Mouse (Mus musculus): ENCODE measurements at regions not wholly inside any gene's neighbourhood (a gene's known extent, or its start where the extent isn't known, plus 50 kb on each side); places are given as distances from the start of the nearest gene placed in this dataset.

GRCm38 (mm10) chr14:45837039-45837438, 179.1 kb upstream of the Ddhd1 start:
- no peak overlapping the region for H3K9ac ChIP-seq
- no peak overlapping the region for H3K27ac ChIP-seq (replicated peaks)
- H3K4me3 ChIP-seq (replicated peaks) = no peak overlapping the region
- no peaks in the 10 kb centered on the region for H3K9me3 ChIP-seq (replicated peaks)
- WGBS = 69% methylated on average over 11 of the region's 11 CpGs
- no peak for ATAC-seq (ENCODE audit: insufficient number of reproducible peaks, low FRiP score, low TSS enrichment, low read depth)
- no peaks in the 10 kb centered on the region for H3K36me3 ChIP-seq
- H3K4me2 ChIP-seq (replicated peaks) = no peak overlapping the region
- H3K27me3 ChIP-seq = no peaks in the 10 kb centered on the region
- no peaks in the 10 kb centered on the region for H3K4me1 ChIP-seq

- Histone ChIP-seq H3K36me3 (no peaks in the 10 kb centered on the region), H3K9ac (no peak overlapping the region), H3K4me3 (replicated peaks) (no peak overlapping the region), H3K4me1 (no peaks in the 10 kb centered on the region), H3K4me2 (replicated peaks) (no peak overlapping the region), H3K9me3 (replicated peaks) (no peaks in the 10 kb centered on the region), H3K27ac (replicated peaks) (no peak overlapping the region), H3K27me3 (no peaks in the 10 kb centered on the region)
- no peak for ATAC-seq (ENCODE audit: insufficient number of reproducible peaks, low FRiP score, low TSS enrichment, low read depth)
- WGBS = 70% methylated on average over 1 of the region's 1 CpGs
These were observed 185.9 kb upstream of the Ddhd1 start for GRCm38 (mm10) chr14:45843829-45844228.

- WGBS = 76% methylated on average over 8 of the region's 8 CpGs
These were observed 192.6 kb upstream of the Ddhd1 start for GRCm38 (mm10) chr14:45850588-45850987.

GRCm38 (mm10) chr14:45878428-45878827, 220.5 kb upstream of the Ddhd1 start:
- Histone ChIP-seq H3K27ac (replicated peaks) (no peak overlapping the region), H3K36me3 (no peaks in the 10 kb centered on the region), H3K4me1 (no peaks in the 10 kb centered on the region), H3K4me2 (replicated peaks) (peak overlapping the region; percentile 33), H3K9me3 (replicated peaks) (no peaks in the 10 kb centered on the region), H3K27me3 (no peaks in the 10 kb centered on the region), H3K9ac (no peak overlapping the region), H3K4me3 (replicated peaks) (peak overlapping the region; percentile 19; the same call in 1 of the 2 replicates)
- no peak for ATAC-seq (ENCODE audit: insufficient number of reproducible peaks, low FRiP score, low TSS enrichment, low read depth)
- 13% methylated on average over 9 of the region's 9 CpGs for WGBS

More at GRCm38 (mm10) chr14:45850588-45850987, 192.6 kb upstream of the Ddhd1 start:
- H3K36me3 ChIP-seq = no peaks in the 10 kb centered on the region
- H3K27me3 ChIP-seq = no peaks in the 10 kb centered on the region
- H3K4me2 ChIP-seq (replicated peaks) = no peak overlapping the region
- H3K4me1 ChIP-seq = no peaks in the 10 kb centered on the region
- H3K4me3 ChIP-seq (replicated peaks) = no peak overlapping the region
- no peak overlapping the region for H3K9ac ChIP-seq
- H3K9me3 ChIP-seq (replicated peaks) = no peaks in the 10 kb centered on the region
- ATAC-seq (ENCODE audit: insufficient number of reproducible peaks, low FRiP score, low TSS enrichment, low read depth) = no peak
- H3K27ac ChIP-seq (replicated peaks) = no peak overlapping the region

GRCm38 (mm10) chr14:45920783-45921182, 262.8 kb upstream of the Ddhd1 start:
- WGBS = 10% methylated on average over 6 of the region's 6 CpGs
- Histone ChIP-seq H3K27ac (replicated peaks) (no peak overlapping the region), H3K27me3 (no peaks in the 10 kb centered on the region), H3K9ac (no peak overlapping the region), H3K4me1 (peaks cover 4% of the 10 kb centered on the region; the same call in 1 of the 2 replicates), H3K4me2 (replicated peaks) (0 out of 2 replicates have a peak overlapping the region, but pooled peaks have one; percentile 12), H3K4me3 (replicated peaks) (no peak overlapping the region), H3K36me3 (no peaks in the 10 kb centered on the region), H3K9me3 (replicated peaks) (no peaks in the 10 kb centered on the region)
- ATAC-seq (ENCODE audit: insufficient number of reproducible peaks, low FRiP score, low TSS enrichment, low read depth) = no peak

- ATAC-seq (ENCODE audit: insufficient number of reproducible peaks, low FRiP score, low TSS enrichment, low read depth) = no peak
- no peaks in the 10 kb centered on the region for H3K36me3 ChIP-seq
- H3K4me1 ChIP-seq = no peaks in the 10 kb centered on the region
- no peak overlapping the region for H3K4me3 ChIP-seq (replicated peaks)
- 51% methylated on average over 2 of the region's 2 CpGs for WGBS
- no peaks in the 10 kb centered on the region for H3K27me3 ChIP-seq
- no peaks in the 10 kb centered on the region for H3K9me3 ChIP-seq (replicated peaks)
- no peak overlapping the region for H3K9ac ChIP-seq
- H3K4me2 ChIP-seq (replicated peaks) = no peak overlapping the region
- H3K27ac ChIP-seq (replicated peaks) = no peak overlapping the region
These were observed 285.6 kb upstream of the Ddhd1 start for GRCm38 (mm10) chr14:45943581-45943980.

GRCm38 (mm10) chr14:45944101-45944500, 286.2 kb upstream of the Ddhd1 start:
- H3K4me2 ChIP-seq (replicated peaks) = no peak overlapping the region
- H3K9ac ChIP-seq = no peak overlapping the region
- no peak overlapping the region for H3K27ac ChIP-seq (replicated peaks)
- no peaks in the 10 kb centered on the region for H3K9me3 ChIP-seq (replicated peaks)
- no peak overlapping the region for H3K4me3 ChIP-seq (replicated peaks)
- no peaks in the 10 kb centered on the region for H3K36me3 ChIP-seq
- H3K27me3 ChIP-seq = no peaks in the 10 kb centered on the region
- 46% methylated on average over 5 of the region's 5 CpGs for WGBS
- no peaks in the 10 kb centered on the region for H3K4me1 ChIP-seq
- no peak for ATAC-seq (ENCODE audit: insufficient number of reproducible peaks, low FRiP score, low TSS enrichment, low read depth)

- no peak overlapping the region for H3K27ac ChIP-seq (replicated peaks)
- H3K4me1 ChIP-seq = no peaks in the 10 kb centered on the region
- no peak for ATAC-seq (ENCODE audit: insufficient number of reproducible peaks, low FRiP score, low TSS enrichment, low read depth)
- no peak overlapping the region for H3K4me2 ChIP-seq (replicated peaks)
- H3K27me3 ChIP-seq = no peaks in the 10 kb centered on the region
- no peak overlapping the region for H3K9ac ChIP-seq
- WGBS = 21% methylated on average over 8 of the region's 8 CpGs
- H3K4me3 ChIP-seq (replicated peaks) = no peak overlapping the region
- H3K9me3 ChIP-seq (replicated peaks) = no peaks in the 10 kb centered on the region
- no peaks in the 10 kb centered on the region for H3K36me3 ChIP-seq
These were observed 286.6 kb upstream of the Ddhd1 start for GRCm38 (mm10) chr14:45944506-45944905.

- H3K27me3 ChIP-seq = no peaks in the 10 kb centered on the region
- no peak overlapping the region for H3K27ac ChIP-seq (replicated peaks)
- no peak for ATAC-seq (ENCODE audit: insufficient number of reproducible peaks, low FRiP score, low TSS enrichment, low read depth)
- H3K4me2 ChIP-seq (replicated peaks) = no peak overlapping the region
- no peaks in the 10 kb centered on the region for H3K4me1 ChIP-seq
- H3K36me3 ChIP-seq = no peaks in the 10 kb centered on the region
- no peak overlapping the region for H3K4me3 ChIP-seq (replicated peaks)
- WGBS = 60% methylated on average over 8 of the region's 8 CpGs
- no peak overlapping the region for H3K9ac ChIP-seq
- H3K9me3 ChIP-seq (replicated peaks) = no peaks in the 10 kb centered on the region
These were observed 298.7 kb upstream of the Ddhd1 start for GRCm38 (mm10) chr14:45956624-45957023.

GRCm38 (mm10) chr14:45962474-45962873, 304.5 kb upstream of the Ddhd1 start:
- ATAC-seq (ENCODE audit: insufficient number of reproducible peaks, low FRiP score, low TSS enrichment, low read depth) = no peak
- Histone ChIP-seq H3K4me1 (no peaks in the 10 kb centered on the region), H3K4me2 (replicated peaks) (no peak overlapping the region), H3K9ac (no peak overlapping the region), H3K36me3 (no peaks in the 10 kb centered on the region), H3K27me3 (no peaks in the 10 kb centered on the region), H3K9me3 (replicated peaks) (no peaks in the 10 kb centered on the region), H3K27ac (replicated peaks) (no peak overlapping the region), H3K4me3 (replicated peaks) (no peak overlapping the region)
- WGBS = 94% methylated on average over 4 of the region's 4 CpGs

- H3K4me2 ChIP-seq (replicated peaks) = no peak overlapping the region
- H3K27ac ChIP-seq (replicated peaks) = no peak overlapping the region
- no peak overlapping the region for H3K4me3 ChIP-seq (replicated peaks)
- 52% methylated on average over 7 of the region's 7 CpGs for WGBS
- H3K9me3 ChIP-seq (replicated peaks) = no peaks in the 10 kb centered on the region
- H3K27me3 ChIP-seq = no peaks in the 10 kb centered on the region
- no peak overlapping the region for H3K9ac ChIP-seq
- no peaks in the 10 kb centered on the region for H3K36me3 ChIP-seq
- ATAC-seq (ENCODE audit: insufficient number of reproducible peaks, low FRiP score, low TSS enrichment, low read depth) = no peak
- H3K4me1 ChIP-seq = no peaks in the 10 kb centered on the region
These were observed 306.1 kb upstream of the Ddhd1 start for GRCm38 (mm10) chr14:45964043-45964442.

GRCm38 (mm10) chr14:45983206-45983857, 325.4 kb upstream of the Ddhd1 start:
- WGBS = 71% methylated on average over 7 of the region's 7 CpGs
- peaks cover 17% of the 10 kb centered on the region for H3K4me1 ChIP-seq
- H3K27me3 ChIP-seq = no peaks in the 10 kb centered on the region
- H3K4me2 ChIP-seq (replicated peaks) = no peak overlapping the region
- no peaks in the 10 kb centered on the region for H3K9me3 ChIP-seq (replicated peaks)
- H3K36me3 ChIP-seq = no peaks in the 10 kb centered on the region
- H3K9ac ChIP-seq = no peak overlapping the region
- H3K4me3 ChIP-seq (replicated peaks) = no peak overlapping the region
- no peak for ATAC-seq (ENCODE audit: insufficient number of reproducible peaks, low FRiP score, low TSS enrichment, low read depth)
- H3K27ac ChIP-seq (replicated peaks) = 0 out of 2 replicates have a peak overlapping the region, but pooled peaks have one; percentile 17
